Mouse (Mus musculus): ENCODE data around the gene Galnt9.

The Galnt9 gene

GRCm38 (mm10) chr5:110543951-110544690, at the start of gene Galnt9:
Gene Galnt9 (plus strand): TSS chr5:110544355.
- in situ Hi-C loops (cut with MseI, MboI): no loop called here

DNA sequence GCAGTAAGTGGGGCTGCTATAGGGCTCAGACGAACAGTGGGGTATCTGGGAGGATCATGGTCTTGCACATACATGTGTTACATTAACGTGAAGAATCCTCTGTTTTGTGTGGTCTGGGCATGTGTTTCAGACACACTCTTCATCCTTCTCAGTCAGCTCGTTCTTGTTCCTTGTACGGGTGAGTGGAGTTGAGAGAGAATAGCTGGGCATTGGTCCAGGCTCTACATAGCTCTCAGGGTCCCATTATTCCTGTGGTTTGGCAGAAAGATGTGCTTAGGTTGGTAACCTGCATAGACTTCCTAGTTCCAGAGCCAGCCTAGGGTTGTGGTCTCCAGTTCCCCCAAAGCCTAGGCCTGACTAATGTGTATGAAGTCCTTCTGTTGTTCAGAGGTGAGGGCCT, 49.8 kb upstream of the Galnt9 start:
- in situ Hi-C loops (cut with MseI, MboI): loop anchor here in 1 of 2 experiments (5.0 kb wide), 1 partner anchor 143 kb away; no protein-coding TSS in a partner anchor

GRCm38 (mm10) chr5:110495051-110495450, 49.1 kb upstream of the Galnt9 start:
- in situ Hi-C loops (cut with MseI, MboI): loop anchor here in 1 of 2 experiments (5.0 kb wide), 1 partner anchor 142 kb away; no protein-coding TSS in a partner anchor

DNA sequence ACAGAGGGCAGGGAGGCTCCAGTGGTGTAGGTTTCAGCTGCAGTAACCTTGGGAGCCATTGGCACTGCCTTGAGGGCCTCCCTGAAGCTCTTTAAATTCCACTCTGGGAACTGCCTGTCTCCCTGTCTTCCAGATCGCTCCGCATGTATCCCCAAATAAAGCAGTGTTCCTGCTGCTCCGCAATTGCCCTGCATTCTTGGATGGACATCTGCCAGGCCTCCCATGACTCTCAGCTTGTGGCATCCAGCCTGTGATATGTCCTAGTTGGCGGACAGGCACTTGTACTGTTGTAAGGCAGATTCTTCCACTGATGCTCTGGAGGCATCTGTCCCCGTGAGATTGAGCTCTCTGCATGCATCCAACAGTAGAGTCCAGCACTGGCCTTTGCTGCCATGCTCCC, 46.6 kb upstream of the Galnt9 start:
- in situ Hi-C loops (cut with MseI, MboI): loop anchor here in 1 of 2 experiments (5.0 kb wide), 1 partner anchor 140 kb away; no protein-coding TSS in a partner anchor

DNA sequence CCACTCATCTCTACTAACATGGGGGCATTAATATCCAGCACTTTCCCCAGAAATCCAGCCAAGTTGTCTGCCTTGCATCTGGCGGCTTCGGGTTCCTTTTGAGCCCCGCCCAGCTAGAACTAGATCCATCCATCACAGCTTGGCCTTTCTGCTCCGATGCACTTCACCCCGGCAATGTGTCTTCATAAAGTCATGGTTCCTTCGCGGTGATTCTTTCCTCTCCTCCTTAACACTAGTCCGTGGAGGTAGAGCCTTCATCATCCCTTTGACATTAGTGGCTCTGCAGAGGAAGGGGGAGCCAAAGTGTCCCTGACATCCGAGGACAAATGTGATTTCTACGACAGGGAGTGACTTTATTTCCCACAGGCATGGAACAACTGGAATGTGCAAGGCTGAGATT, 46.1 kb upstream of the Galnt9 start:
- in situ Hi-C loops (cut with MseI, MboI): loop anchor here in 1 of 2 experiments (5.0 kb wide), 1 partner anchor 139 kb away; no protein-coding TSS in a partner anchor

GRCm38 (mm10) chr5:110500233-110500632, 43.9 kb upstream of the Galnt9 start:
- in situ Hi-C loops (cut with MseI, MboI): no loop called here

GRCm38 (mm10) chr5:110503361-110503760, 40.8 kb upstream of the Galnt9 start:
- in situ Hi-C loops (cut with MseI, MboI): no loop called here

DNA sequence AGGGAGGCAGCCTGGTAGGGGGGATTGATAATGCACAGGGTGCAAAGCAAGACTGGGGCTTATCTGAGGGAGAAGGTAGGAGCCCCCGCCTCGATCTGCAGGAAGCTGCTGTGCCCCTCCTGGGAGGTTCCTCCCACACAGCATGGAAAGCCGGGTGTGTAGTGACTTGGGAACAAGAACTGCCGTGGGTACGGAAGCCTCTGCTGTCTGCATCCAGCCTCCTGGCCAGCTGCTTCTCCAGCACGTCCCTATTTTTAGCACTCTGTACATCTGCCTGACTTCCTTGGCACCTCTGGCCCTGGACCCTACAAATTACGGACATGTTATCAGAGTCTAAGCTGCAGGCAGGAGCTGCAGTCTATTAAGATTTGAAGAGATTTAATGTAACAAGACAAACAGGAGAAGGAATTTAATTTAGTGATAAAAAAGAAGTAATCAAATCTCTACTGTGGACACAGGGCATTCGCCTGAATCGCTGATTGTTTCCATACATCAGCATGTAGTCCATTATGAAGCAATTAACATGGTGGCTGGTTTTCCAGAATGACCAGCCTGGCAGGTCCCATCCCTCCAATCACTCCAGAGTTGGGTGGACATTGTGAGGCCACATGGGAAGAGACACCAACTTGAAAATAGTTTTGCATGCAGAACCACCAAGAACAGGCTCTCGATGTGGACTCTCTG, 38.4 kb upstream of the Galnt9 start:
- in situ Hi-C loops (cut with MseI, MboI): no loop called here

DNA sequence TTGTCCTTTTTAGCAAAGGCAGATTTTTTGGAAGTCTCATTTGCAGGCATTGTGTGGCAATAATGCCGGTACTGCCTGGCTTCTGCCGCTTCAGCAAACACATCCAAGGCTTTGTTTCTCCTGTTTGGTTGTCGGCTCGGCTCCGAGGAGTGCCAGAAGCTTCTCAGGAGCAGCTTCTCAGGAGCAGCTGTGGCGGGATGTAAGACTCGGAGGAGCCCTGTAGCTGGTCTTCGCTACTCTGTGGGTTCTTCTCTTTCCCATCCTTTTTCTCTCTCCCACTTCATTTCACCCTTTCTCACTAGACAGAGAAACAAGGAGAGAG, 37.9 kb upstream of the Galnt9 start:
- in situ Hi-C loops (cut with MseI, MboI): no loop called here

GRCm38 (mm10) chr5:110506856-110507255, 37.3 kb upstream of the Galnt9 start:
- in situ Hi-C loops (cut with MseI, MboI): no loop called here

- in situ Hi-C loops (cut with MseI, MboI): no loop called here
Measured at GRCm38 (mm10) chr5:110507943-110508342, 36.2 kb upstream of the Galnt9 start.

GRCm38 (mm10) chr5:110510357-110510756, 33.8 kb upstream of the Galnt9 start:
- in situ Hi-C loops (cut with MseI, MboI): no loop called here

DNA sequence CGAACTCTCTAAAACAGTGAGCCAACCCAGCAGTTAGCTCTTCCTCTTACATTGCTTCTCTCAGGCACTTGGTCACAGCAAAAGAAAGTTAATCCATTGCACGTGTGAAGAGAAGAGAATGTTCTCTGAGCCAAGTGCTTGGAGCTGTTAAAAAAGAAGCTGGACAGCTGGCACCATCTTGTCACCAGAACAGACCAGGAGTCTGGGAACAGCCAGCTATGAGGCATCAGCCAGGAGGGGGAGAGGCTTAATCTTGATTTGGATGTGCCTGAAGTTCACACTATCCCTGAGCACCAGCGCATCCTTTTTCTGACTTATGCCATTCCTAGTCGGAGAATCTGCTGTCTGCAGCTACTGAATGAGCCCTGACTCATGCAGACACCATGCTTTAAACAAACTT, 30.4 kb upstream of the Galnt9 start:
- in situ Hi-C loops (cut with MseI, MboI): no loop called here

- in situ Hi-C loops (cut with MseI, MboI): no loop called here
Measured at GRCm38 (mm10) chr5:110514694-110515093, 29.5 kb upstream of the Galnt9 start.

GRCm38 (mm10) chr5:110516390-110516789, 27.8 kb upstream of the Galnt9 start:
- in situ Hi-C loops (cut with MseI, MboI): no loop called here

DNA sequence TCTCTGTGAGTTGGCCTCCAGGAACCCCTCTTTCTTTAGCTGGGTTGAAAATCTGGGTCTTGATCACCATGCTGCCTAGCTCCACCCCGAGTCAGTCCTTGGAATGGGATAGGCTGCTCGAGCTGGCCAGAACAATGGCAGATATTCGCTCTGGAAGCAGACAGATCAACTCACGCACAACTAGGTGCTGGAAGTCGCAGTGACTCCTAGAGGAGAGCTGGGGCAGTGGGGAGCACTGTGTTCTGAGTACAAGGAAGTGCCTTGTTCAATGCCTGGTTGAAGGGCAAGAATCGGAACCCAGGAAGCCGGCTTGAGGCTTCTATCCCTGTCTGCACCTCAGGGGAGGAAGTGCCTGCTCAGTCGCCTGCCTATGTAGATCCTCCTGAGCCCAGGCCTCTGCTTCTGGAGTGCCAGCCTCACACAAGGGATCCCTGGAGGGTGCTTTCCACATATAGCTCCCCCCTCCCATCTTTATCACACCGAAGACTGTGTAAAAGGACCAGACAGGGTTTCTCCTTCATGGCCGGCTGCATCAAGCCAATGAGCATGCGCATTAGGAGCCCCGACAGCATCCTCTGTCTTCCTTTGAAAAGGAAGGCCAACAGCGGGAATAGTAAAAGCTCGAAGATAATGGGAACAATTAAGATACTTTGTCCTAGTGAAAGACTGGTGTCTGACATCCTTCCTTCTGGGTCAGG, 25.9 kb upstream of the Galnt9 start:
- in situ Hi-C loops (cut with MseI, MboI): no loop called here

DNA sequence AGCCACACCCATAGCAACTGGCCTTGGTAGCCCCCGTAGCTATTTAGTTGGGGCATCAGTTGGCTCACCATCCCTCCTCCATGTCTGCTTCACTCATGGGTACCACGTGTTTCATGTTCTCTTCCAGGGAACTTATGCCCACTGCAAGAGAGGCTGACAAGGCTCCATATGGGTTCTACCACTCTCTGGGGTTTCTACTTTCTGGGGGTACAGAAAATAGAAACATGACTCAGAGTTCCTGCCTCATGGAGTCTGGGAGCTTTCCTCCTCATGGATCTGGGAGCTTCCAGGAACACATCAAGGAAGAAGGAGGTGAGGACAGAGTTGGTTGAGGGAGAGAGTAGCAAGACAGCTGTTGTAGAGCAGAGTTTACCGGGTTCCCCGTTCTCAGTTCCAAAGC, 23.2 kb upstream of the Galnt9 start:
- in situ Hi-C loops (cut with MseI, MboI): no loop called here

GRCm38 (mm10) chr5:110521822-110522221, 22.3 kb upstream of the Galnt9 start:
- in situ Hi-C loops (cut with MseI, MboI): no loop called here

DNA sequence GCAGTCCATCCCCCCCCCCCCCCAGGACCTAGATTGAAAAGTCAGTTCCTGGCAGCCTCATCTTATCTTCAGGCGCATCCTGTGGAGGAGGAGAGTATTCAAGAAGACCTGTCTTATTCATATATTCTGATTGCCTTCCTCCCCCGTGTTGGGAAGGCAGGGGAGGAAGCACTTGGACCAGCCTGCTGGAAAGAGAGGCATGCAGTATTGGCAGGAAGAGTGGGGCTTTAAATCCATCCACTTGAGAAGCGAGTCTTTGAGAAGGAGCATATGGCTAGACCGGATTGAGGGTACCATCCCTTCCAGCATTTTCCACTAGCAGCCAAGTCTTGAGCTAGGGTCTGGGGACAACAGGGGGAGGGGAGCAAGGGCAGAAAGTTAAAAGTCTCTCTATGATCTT, 20.9 kb upstream of the Galnt9 start:
- in situ Hi-C loops (cut with MseI, MboI): no loop called here

DNA sequence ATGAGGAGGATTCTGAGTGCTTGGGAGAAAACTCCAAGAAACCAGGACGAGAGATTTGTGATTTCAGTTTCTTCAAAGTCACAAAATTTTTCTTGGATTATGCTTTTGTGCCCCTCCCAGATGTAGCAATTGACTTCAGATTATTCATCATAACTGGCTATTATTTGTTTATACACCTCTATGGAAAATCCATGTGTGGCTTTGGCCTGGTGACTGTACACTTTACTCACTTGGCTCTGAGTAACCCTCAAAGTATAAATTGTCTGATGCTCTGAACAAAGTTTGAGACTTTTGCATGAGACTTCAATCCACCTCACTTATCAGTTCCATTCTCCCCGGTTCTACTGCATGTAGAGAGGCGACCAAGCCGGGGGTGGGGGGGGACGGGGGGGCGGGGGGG, 18.5 kb upstream of the Galnt9 start:
- in situ Hi-C loops (cut with MseI, MboI): no loop called here

- in situ Hi-C loops (cut with MseI, MboI): no loop called here
Measured at GRCm38 (mm10) chr5:110526556-110526955, 17.6 kb upstream of the Galnt9 start.

DNA sequence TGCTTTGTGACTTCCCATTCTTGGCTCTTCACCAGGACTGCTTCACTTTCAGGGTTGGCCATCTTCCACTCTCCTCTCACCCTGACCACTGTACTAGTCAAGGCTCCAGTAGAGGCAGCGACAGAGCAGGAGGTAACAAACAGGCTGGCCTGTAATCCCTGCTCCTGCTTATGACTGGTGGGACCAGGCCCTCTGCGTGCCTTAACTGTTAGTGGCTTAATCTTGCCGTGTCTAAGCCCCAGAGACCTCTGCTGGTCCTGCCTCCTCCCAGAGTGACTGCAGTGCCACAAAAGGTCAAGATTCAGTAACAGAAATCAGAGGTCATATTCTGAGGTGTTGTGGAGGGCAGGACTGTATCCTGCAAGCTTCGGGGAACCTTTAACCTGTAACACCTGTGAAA, 13.1 kb upstream of the Galnt9 start:
- in situ Hi-C loops (cut with MseI, MboI): no loop called here

DNA sequence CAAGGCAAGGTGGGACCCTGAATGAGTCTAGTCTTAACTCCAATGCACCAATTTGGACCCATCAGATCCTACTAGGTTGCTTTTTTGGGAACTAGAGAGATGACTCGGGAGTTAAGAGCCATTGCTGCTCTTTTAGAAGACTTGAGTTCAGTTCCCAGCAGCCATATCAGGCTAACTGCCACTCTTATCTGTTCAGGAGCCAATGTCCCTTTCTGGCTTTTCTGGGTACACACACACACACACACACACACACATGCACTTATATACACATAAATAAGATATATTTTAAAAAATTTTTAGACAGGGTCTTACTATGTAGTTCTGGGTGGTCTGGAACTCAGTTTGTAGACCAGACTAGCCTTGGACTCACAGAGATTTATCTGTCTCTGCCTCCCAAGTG, 9.8 kb upstream of the Galnt9 start:
- in situ Hi-C loops (cut with MseI, MboI): no loop called here

Measured in mouse trophoblast stem cell (cell line).